20 mouse cellular contexts compared by ENCODE assay signal in genomic region chr5:36191285-36191684, GRCm38 (mm10). TPM values are rescaled to one million over a fixed set of nuclear protein-coding genes. Genes with fewer than 3 reads are reported as not detected.
DNase-seq lines count a peak whose midpoint lies in the region; ATAC-seq lines count a peak whose summit lies in the region.
"Had no signal": no experiment of that assay in that cellular context is flagged by ENCODE, and none has a peak within 500 bp of the region (broad histone marks: within the 10 kb centered on the region; RNA-seq: fewer than 3 reads in every experiment).

No protein-coding gene starts in this region.

- no peak for ATAC-seq in megakaryocyte progenitor cell, adult 5-6 weeks (replicated peaks; ENCODE audit: poor library complexity)
- ATAC-seq: forebrain, embryonic 14.5 days; forebrain, embryonic 16.5 days had no signal

- peak; percentile 79 for DNase-seq in adrenal gland, adult 2 months
- peak; percentile 50 for DNase-seq in adrenal gland, adult 8-10 months
- DNase-seq in adrenal gland, postnatal 14 days = peak; percentile 63
- peak; percentile 64 to 70 for DNase-seq in adrenal gland, postnatal 36 days
- DNase-seq in cerebellum, adult 18-20 months = no peak
- DNase-seq in lung, postnatal 14 days = no peak
- DNase-seq: cerebellum, adult 11 months; cerebellum, adult 2 months; cerebellum, adult 9-10 months; cerebellum, postnatal 10 days; cerebellum, postnatal 25 days had no signal

RNA-seq across cellular contexts. Expression of gene Psapl1, which starts 12.5 kb away (rescaled TPM):
- not detected for total RNA-seq in adrenal gland, adult 2 months (2021)
- polyA plus RNA-seq in adrenal gland, adult 2 months (2012; rRNA removed) = not detected in 2 replicates
- under 1 TPM in 1 of 4 experiments, not detected in 3; 0.10 TPM for total RNA-seq in adrenal gland, adult 8-10 months (2022)
- total RNA-seq in adrenal gland, postnatal 14 days (2021) = not detected in 2 replicates
- total RNA-seq in adrenal gland, postnatal 36 days (2021) = not detected
- not detected in 2 replicates for total RNA-seq in megakaryocyte progenitor cell, adult 5-6 weeks (2015)
- total RNA-seq in megakaryocyte progenitor cell, adult 5-6 weeks (2017) = not detected in 2 replicates
- total RNA-seq: adrenal gland, adult 18-20 months; ES-E14; MEL had no signal
- polyA plus RNA-seq: brain, embryonic 14.5 days; cerebellum, adult 2 months; cortical plate, adult 2 months; forebrain, embryonic 14.5 days; frontal cortex, adult 2 months had no signal

Comparison
In these comparisons a context has a peak if more than half of its experiments do, and no peak if none do; other contexts are left out.
1. DNase-seq: peak in adrenal gland, adult 2 months (single experiment), adrenal gland, adult 8-10 months (single experiment), adrenal gland, postnatal 14 days (single experiment) and adrenal gland, postnatal 36 days (2 of 2); none in cerebellum, adult 18-20 months (0 of 2) and lung, postnatal 14 days (single experiment).